Mouse (Mus musculus) embryonic fibroblast, embryonic 13.5 days (primary cell): Measurements from ENCODE around the gene Vps41.

Source experiments
- CTCF ChIP-seq: IDR thresholded peaks from 2 replicates; pipeline ENCODE4 v1.5.1; 2011; ENCODE audit warnings: mild to moderate bottlenecking, control low read depth, low read length, moderate library complexity, borderline replicate concordance; ENCODE audit not compliant: insufficient read depth
- POLR2A ChIP-seq: IDR thresholded peaks from 2 replicates; pipeline ENCODE4 v1.6.1; 2011; ENCODE audit warnings: low read depth, mild to moderate bottlenecking, control low read depth, low read length, moderate library complexity

GRCm38 (mm10) chr13:18743575-18744265 lies 26.6 kb downstream of the Vps41 start:
- no peak for TF ChIP-seq CTCF
- no peak for TF ChIP-seq POLR2A
